Mouse (Mus musculus): Measurements from ENCODE around the gene Wnk4.

GRCm38 (mm10) chr11:101259948-101260825, at the start of gene Wnk4:
- TF ChIP-seq POLR2A (IDR thresholded peaks at IDR 0.05; ENCODE audit: low read depth, low read length) (peak; percentile 75), CTCF (IDR thresholded peaks at IDR 0.05; ENCODE audit: borderline replicate concordance, insufficient read depth, low read length) (no peak)

Data from embryonic fibroblast, embryonic 13.5 days (primary cell).